Mouse (Mus musculus): ENCODE results near the gene Plcd3. TPM values are rescaled to one million over a fixed set of nuclear protein-coding genes. Genes with fewer than 3 reads are reported as not detected.

The Plcd3 gene
- polyA plus RNA-seq, 1 experiment from 2014 or later: 13.6 TPM

- Histone ChIP-seq H3K36me3 (ENCODE audit: control insufficient read depth, insufficient read depth) (peaks cover 44% of the 10 kb centered on the region), H3K9ac (ENCODE audit: low read length) (no peak overlapping the region), H3K4me2 (ENCODE audit: low read depth, low read length) (no peak overlapping the region), H3K4me3 (ENCODE audit: low read length) (no peak overlapping the region), H3K4me1 (ENCODE audit: control insufficient read depth, insufficient read depth, low read length) (peaks cover 14% of the 10 kb centered on the region), H3K9me3 (replicated peaks; ENCODE audit: control insufficient read depth, low read length) (no peaks in the 10 kb centered on the region), H3K27me3 (ENCODE audit: control insufficient read depth, insufficient read depth, low read length) (no peaks in the 10 kb centered on the region), H3K27ac (ENCODE audit: low read length) (peak overlapping the region; percentile 68)
- 50% methylated on average over 3 of the region's 3 CpGs for WGBS
- ATAC-seq (replicated peaks; ENCODE audit: extremely low read depth, insufficient read depth, low FRiP score): no peak
These were observed 42.9 kb downstream of the Plcd3 start for GRCm38 (mm10) chr11:103058499-103059085.

DNA sequence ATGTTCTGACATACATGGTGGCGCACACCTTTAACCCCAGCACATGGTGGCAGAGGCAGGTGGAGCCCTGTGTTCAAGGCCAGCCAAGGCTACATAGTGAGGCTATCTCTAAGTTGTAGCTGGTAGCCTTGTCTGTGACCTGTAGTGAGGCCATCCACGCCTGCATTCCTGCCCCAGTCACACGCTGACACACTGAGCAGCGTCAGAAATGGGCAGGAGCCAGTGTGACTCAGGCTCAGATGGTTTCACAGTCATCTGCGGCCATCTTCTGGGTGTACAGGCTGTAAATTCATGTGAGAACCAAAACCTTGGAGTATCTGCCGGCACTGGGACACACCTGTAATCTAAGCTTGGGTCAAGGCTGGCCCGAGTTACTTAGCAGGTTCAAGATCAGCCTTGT lies 44.8 kb downstream of the Plcd3 start:
- Histone ChIP-seq H3K4me1 (ENCODE audit: control insufficient read depth, insufficient read depth, low read length) (peaks cover 24% of the 10 kb centered on the region), H3K4me3 (ENCODE audit: low read length) (no peak overlapping the region), H3K27ac (ENCODE audit: low read length) (no peak overlapping the region), H3K36me3 (ENCODE audit: control insufficient read depth, insufficient read depth) (peaks cover 38% of the 10 kb centered on the region), H3K9ac (ENCODE audit: low read length) (no peak overlapping the region), H3K4me2 (ENCODE audit: low read depth, low read length) (no peak overlapping the region), H3K9me3 (replicated peaks; ENCODE audit: control insufficient read depth, low read length) (no peaks in the 10 kb centered on the region), H3K27me3 (ENCODE audit: control insufficient read depth, insufficient read depth, low read length) (no peaks in the 10 kb centered on the region)
- WGBS: 93% methylated on average over 7 of the region's 7 CpGs
- ATAC-seq (replicated peaks; ENCODE audit: extremely low read depth, insufficient read depth, low FRiP score): no peak

DNA sequence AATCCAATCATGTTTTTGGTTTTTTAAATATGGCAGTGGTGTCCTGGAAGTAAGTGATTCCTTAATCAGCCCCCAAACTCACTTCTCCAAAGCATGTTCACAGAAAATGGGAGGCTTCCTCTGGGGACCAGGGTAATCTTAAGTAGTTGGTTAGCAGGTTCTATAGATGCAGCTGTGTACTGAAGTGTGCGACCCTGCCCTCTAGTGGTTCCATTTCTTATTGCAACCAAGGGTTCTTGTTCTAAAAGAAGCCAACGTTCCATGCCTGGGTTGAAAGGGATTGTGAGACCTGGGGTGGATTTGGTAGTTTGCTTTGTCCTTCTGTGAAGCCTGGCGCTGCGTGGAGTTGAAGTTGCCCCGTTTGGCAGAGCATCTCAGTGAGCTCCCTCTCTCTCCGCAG lies 46.7 kb downstream of the Plcd3 start:
- ATAC-seq (replicated peaks; ENCODE audit: extremely low read depth, insufficient read depth, low FRiP score): no peak
- Histone ChIP-seq H3K4me2 (ENCODE audit: low read depth, low read length) (no peak overlapping the region), H3K4me1 (ENCODE audit: control insufficient read depth, insufficient read depth, low read length) (peaks cover 26% of the 10 kb centered on the region), H3K9me3 (replicated peaks; ENCODE audit: control insufficient read depth, low read length) (no peaks in the 10 kb centered on the region), H3K4me3 (ENCODE audit: low read length) (no peak overlapping the region), H3K27me3 (ENCODE audit: control insufficient read depth, insufficient read depth, low read length) (no peaks in the 10 kb centered on the region), H3K9ac (ENCODE audit: low read length) (no peak overlapping the region), H3K27ac (ENCODE audit: low read length) (no peak overlapping the region), H3K36me3 (ENCODE audit: control insufficient read depth, insufficient read depth) (peaks cover 29% of the 10 kb centered on the region)
- WGBS: 45% methylated on average over 6 of the region's 6 CpGs

GRCm38 (mm10) chr11:103053191-103054076 lies 48.0 kb downstream of the Plcd3 start:
- peak overlapping the region; percentile 67 for H3K27ac ChIP-seq (ENCODE audit: low read length)
- peaks cover 26% of the 10 kb centered on the region for H3K4me1 ChIP-seq (ENCODE audit: control insufficient read depth, insufficient read depth, low read length)
- whole genome bisulfite sequencing: 75% methylated on average over 18 of the region's 18 CpGs
- no peak overlapping the region for H3K4me2 ChIP-seq (ENCODE audit: low read depth, low read length)
- H3K9me3 ChIP-seq (replicated peaks; ENCODE audit: control insufficient read depth, low read length): no peaks in the 10 kb centered on the region
- no peak for ATAC-seq (replicated peaks; ENCODE audit: extremely low read depth, insufficient read depth, low FRiP score)
- H3K4me3 ChIP-seq (ENCODE audit: low read length): no peak overlapping the region
- no peak overlapping the region for H3K9ac ChIP-seq (ENCODE audit: low read length)
- peaks cover 24% of the 10 kb centered on the region for H3K36me3 ChIP-seq (ENCODE audit: control insufficient read depth, insufficient read depth)
- H3K27me3 ChIP-seq (ENCODE audit: control insufficient read depth, insufficient read depth, low read length): no peaks in the 10 kb centered on the region

- H3K27ac ChIP-seq (ENCODE audit: low read length): peak overlapping the region; percentile 84
- ATAC-seq (replicated peaks; ENCODE audit: extremely low read depth, insufficient read depth, low FRiP score): no peak
- peak overlapping the region; percentile 16; the same call in 1 of the 2 replicates for H3K9ac ChIP-seq (ENCODE audit: low read length)
- no peaks in the 10 kb centered on the region for H3K27me3 ChIP-seq (ENCODE audit: control insufficient read depth, insufficient read depth, low read length)
- no peaks in the 10 kb centered on the region for H3K9me3 ChIP-seq (replicated peaks; ENCODE audit: control insufficient read depth, low read length)
- peaks cover 21% of the 10 kb centered on the region for H3K4me1 ChIP-seq (ENCODE audit: control insufficient read depth, insufficient read depth, low read length)
- H3K36me3 ChIP-seq (ENCODE audit: control insufficient read depth, insufficient read depth): peaks cover 17% of the 10 kb centered on the region
- H3K4me2 ChIP-seq (ENCODE audit: low read depth, low read length): no peak overlapping the region
- WGBS: 81% methylated on average over 6 of the region's 6 CpGs
- no peak overlapping the region for H3K4me3 ChIP-seq (ENCODE audit: low read length)
These were observed 49.4 kb downstream of the Plcd3 start for GRCm38 (mm10) chr11:103052078-103052477.

DNA sequence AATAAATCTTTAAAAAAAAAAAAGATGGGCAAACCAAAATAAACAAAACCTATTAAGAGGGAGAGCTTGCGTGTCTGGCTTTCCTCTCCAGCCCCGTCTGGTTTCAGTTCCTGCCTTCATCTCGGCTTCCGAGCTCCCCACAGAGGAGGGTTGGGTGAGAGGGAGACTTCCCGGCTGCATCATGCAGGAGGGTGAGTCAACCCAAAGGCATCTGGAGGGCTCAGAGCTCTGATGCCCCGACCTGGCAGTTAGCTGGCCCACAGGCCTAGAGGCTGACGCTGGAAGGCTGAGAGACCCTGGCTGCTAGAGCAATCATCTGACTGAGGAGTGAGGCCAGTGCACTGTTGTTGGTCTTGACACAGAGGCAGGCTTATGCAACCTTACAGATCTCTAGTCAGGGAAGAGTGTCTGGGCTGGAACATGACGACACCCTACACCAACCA lies 50.2 kb downstream of the Plcd3 start:
- no peak overlapping the region for H3K4me2 ChIP-seq (ENCODE audit: low read depth, low read length)
- no peaks in the 10 kb centered on the region for H3K27me3 ChIP-seq (ENCODE audit: control insufficient read depth, insufficient read depth, low read length)
- H3K36me3 ChIP-seq (ENCODE audit: control insufficient read depth, insufficient read depth): peaks cover 23% of the 10 kb centered on the region
- 14% methylated on average over 8 of the region's 8 CpGs for WGBS
- no peaks in the 10 kb centered on the region for H3K9me3 ChIP-seq (replicated peaks; ENCODE audit: control insufficient read depth, low read length)
- H3K4me3 ChIP-seq (ENCODE audit: low read length): no peak overlapping the region
- peak; percentile 87 for ATAC-seq (replicated peaks; ENCODE audit: extremely low read depth, insufficient read depth, low FRiP score)
- H3K27ac ChIP-seq (ENCODE audit: low read length): peak overlapping the region; percentile 84
- peak overlapping the region; percentile 16; the same call in 1 of the 2 replicates for H3K9ac ChIP-seq (ENCODE audit: low read length)
- H3K4me1 ChIP-seq (ENCODE audit: control insufficient read depth, insufficient read depth, low read length): peaks cover 21% of the 10 kb centered on the region

DNA sequence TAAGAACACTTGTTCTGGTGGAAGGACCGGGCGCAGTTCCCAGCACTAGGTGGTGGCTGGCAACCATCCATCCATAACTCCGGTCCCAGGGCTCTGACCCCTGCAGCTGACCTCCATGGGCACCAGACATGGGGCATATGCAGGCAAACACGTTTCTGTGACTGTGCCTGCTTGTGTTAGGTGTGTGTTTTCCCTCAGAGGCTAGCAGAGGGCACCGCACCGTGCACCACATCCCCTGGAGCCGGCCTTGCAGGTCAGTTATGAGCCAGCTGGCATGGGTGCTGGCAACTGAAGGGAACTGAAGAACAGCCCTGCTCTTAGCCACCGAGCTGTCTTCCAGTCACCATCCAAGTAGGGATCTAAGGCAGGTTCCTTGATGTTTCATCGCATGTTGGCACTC lies 51.3 kb downstream of the Plcd3 start:
- H3K4me2 ChIP-seq (ENCODE audit: low read depth, low read length): no peak overlapping the region
- 85% methylated on average over 9 of the region's 9 CpGs for WGBS
- no peak overlapping the region for H3K27ac ChIP-seq (ENCODE audit: low read length)
- ATAC-seq (replicated peaks; ENCODE audit: extremely low read depth, insufficient read depth, low FRiP score): no peak
- no peak overlapping the region for H3K4me3 ChIP-seq (ENCODE audit: low read length)
- H3K9ac ChIP-seq (ENCODE audit: low read length): no peak overlapping the region
- no peaks in the 10 kb centered on the region for H3K9me3 ChIP-seq (replicated peaks; ENCODE audit: control insufficient read depth, low read length)
- H3K4me1 ChIP-seq (ENCODE audit: control insufficient read depth, insufficient read depth, low read length): peaks cover 21% of the 10 kb centered on the region
- peaks cover 25% of the 10 kb centered on the region for H3K36me3 ChIP-seq (ENCODE audit: control insufficient read depth, insufficient read depth)
- no peaks in the 10 kb centered on the region for H3K27me3 ChIP-seq (ENCODE audit: control insufficient read depth, insufficient read depth, low read length)

- H3K27ac ChIP-seq (ENCODE audit: low read length): no peak overlapping the region
- no peak overlapping the region for H3K9ac ChIP-seq (ENCODE audit: low read length)
- H3K4me1 ChIP-seq (ENCODE audit: control insufficient read depth, insufficient read depth, low read length): peaks cover 21% of the 10 kb centered on the region
- 83% methylated on average over 5 of the region's 5 CpGs for whole genome bisulfite sequencing
- peaks cover 30% of the 10 kb centered on the region for H3K36me3 ChIP-seq (ENCODE audit: control insufficient read depth, insufficient read depth)
- no peak for ATAC-seq (replicated peaks; ENCODE audit: extremely low read depth, insufficient read depth, low FRiP score)
- H3K4me3 ChIP-seq (ENCODE audit: low read length): no peak overlapping the region
- no peaks in the 10 kb centered on the region for H3K27me3 ChIP-seq (ENCODE audit: control insufficient read depth, insufficient read depth, low read length)
- H3K9me3 ChIP-seq (replicated peaks; ENCODE audit: control insufficient read depth, low read length): no peaks in the 10 kb centered on the region
- no peak overlapping the region for H3K4me2 ChIP-seq (ENCODE audit: low read depth, low read length)
These were observed 51.8 kb downstream of the Plcd3 start for GRCm38 (mm10) chr11:103049611-103050010.

DNA sequence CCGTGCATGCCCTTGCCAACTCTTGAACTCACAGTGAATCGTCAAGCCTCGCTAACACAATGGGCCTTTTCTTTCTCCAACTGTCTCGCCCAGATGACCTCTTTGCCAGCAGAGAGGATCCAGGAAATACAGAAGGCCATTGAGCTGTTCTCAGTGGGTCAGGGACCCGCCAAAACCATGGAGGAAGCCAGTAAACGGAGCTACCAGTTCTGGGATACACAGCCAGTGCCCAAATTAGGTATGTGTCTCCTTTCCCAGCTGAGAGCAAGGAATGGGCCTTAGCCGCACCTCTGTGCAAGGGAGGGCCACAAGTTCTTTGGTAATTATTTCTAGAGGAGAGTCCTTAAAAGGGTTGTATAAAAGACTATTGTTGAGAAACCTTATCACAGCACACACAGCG lies 55.2 kb downstream of the Plcd3 start:
- no peak overlapping the region for H3K27ac ChIP-seq (ENCODE audit: low read length)
- no peak overlapping the region for H3K4me2 ChIP-seq (ENCODE audit: low read depth, low read length)
- no peak overlapping the region for H3K4me3 ChIP-seq (ENCODE audit: low read length)
- 69% methylated on average over 8 of the region's 8 CpGs for WGBS
- H3K9me3 ChIP-seq (replicated peaks; ENCODE audit: control insufficient read depth, low read length): no peaks in the 10 kb centered on the region
- peaks cover 36% of the 10 kb centered on the region for H3K36me3 ChIP-seq (ENCODE audit: control insufficient read depth, insufficient read depth)
- H3K9ac ChIP-seq (ENCODE audit: low read length): no peak overlapping the region
- no peak for ATAC-seq (replicated peaks; ENCODE audit: extremely low read depth, insufficient read depth, low FRiP score)
- H3K27me3 ChIP-seq (ENCODE audit: control insufficient read depth, insufficient read depth, low read length): no peaks in the 10 kb centered on the region
- H3K4me1 ChIP-seq (ENCODE audit: control insufficient read depth, insufficient read depth, low read length): no peaks in the 10 kb centered on the region; the same call in 1 of the 2 replicates

Measured in heart, embryonic 16.5 days (tissue).